Mouse (Mus musculus) stomach, embryonic 14.5 days (tissue): ENCODE measurements around the gene Sf3b3. TPM values are rescaled to one million over a fixed set of nuclear protein-coding genes. Genes with fewer than 3 reads are reported as not detected.
"Not testable (repeated sequence)": the region's sequence is repeated elsewhere in the genome, so short reads cannot be mapped to it uniquely, and the experiment has no call there.

Source experiments
- ATAC-seq: fragments of 200-750 bp; cut with Nextera tagmentation; 2 replicates; pipeline ENCODE4 v1.8.0; 2017; ENCODE audit warnings: low read depth, moderate TSS enrichment; ENCODE audit not compliant: insufficient number of reproducible peaks, insufficient read depth, low FRiP score
- H3K27ac ChIP-seq: fragments of 300-500 bp; sonication (generic); 2 replicates; pipeline ENCODE4 v1.5.1; 2014; ENCODE audit warnings: mild to moderate bottlenecking, low read length, moderate library complexity, mixed read lengths
- H3K27me3 ChIP-seq: fragments of 300-500 bp; sonication (generic); 2 replicates; pipeline ENCODE4 v1.6.1; 2014; ENCODE audit warnings: low read length, control low read depth, mixed read lengths; ENCODE audit not compliant: control insufficient read depth, insufficient read depth
- H3K36me3 ChIP-seq: fragments of 300-500 bp; sonication (generic); 2 replicates; pipeline ENCODE4 v1.6.1; 2014; ENCODE audit warnings: mild to moderate bottlenecking, control low read depth, low read length, moderate library complexity, mixed read lengths; ENCODE audit not compliant: control insufficient read depth, insufficient read depth
- H3K4me1 ChIP-seq: fragments of 300-500 bp; sonication (generic); 2 replicates; pipeline ENCODE4 v1.6.1; 2014; ENCODE audit warnings: low read length, control low read depth, mixed read lengths; ENCODE audit not compliant: control insufficient read depth, insufficient read depth
- H3K4me2 ChIP-seq: fragments of 300-500 bp; sonication (generic); replicated peaks from 2 replicates; pipeline ENCODE4 v1.6.1; 2014; ENCODE audit warnings: low read depth, low read length, control low read depth
- H3K4me3 ChIP-seq: fragments of 300-500 bp; sonication (generic); 2 replicates; pipeline ENCODE4 v1.5.1; 2014; ENCODE audit warnings: low read depth, low read length, control low read depth
- H3K9ac ChIP-seq: fragments of 300-500 bp; sonication (generic); replicated peaks from 2 replicates; pipeline ENCODE4 v1.6.1; 2014; ENCODE audit warnings: low read depth, mild to moderate bottlenecking, control low read depth, low read length, moderate library complexity, mixed read lengths
- H3K9me3 ChIP-seq: fragments of 300-500 bp; sonication (generic); 2 replicates; pipeline ENCODE4 v1.6.1; 2016; ENCODE audit warnings: low read depth, low read length, control low read depth; ENCODE audit not compliant: control insufficient read depth
- WGBS: fragments of 180-500 bp; shearing (Covaris S2); extraction: QIAGEN DNeasy Blood & Tissue Kit; methylation state at CpG from one replicate; pipeline ENCODE4 v1.1.7; 2014; 5-methylcytosine and 5-hydroxymethylcytosine counted together
- polyA plus RNA-seq: library from polyadenylated mRNA; unstranded; fragments of >200 nt; fragmentation: Nextera tagmentation; extraction: Ambion mirVana; gene quantifications from 2 replicates; pipeline ENCODE4 v1.2.1, GENCODE M21; 2014

The Sf3b3 gene
- polyA plus RNA-seq, 1 experiment from 2014 or later = 148 TPM

- Histone ChIP-seq H3K27ac (no peak overlapping the region), H3K4me2 (no peak overlapping the region), H3K9ac (no peak overlapping the region), H3K36me3 (peaks cover 11% of the 10 kb centered on the region; the same call in 1 of the 2 replicates), H3K27me3 (no peaks in the 10 kb centered on the region), H3K9me3 (no peaks in the 10 kb centered on the region), H3K4me3 (no peak overlapping the region), H3K4me1 (no peaks in the 10 kb centered on the region)
- ATAC-seq = no peak
- 91% methylated on average over 8 of the region's 8 CpGs for WGBS
Observed at GRCm38 (mm10) chr8:110888441-110888840, 41.9 kb upstream of the Sf3b3 start.

DNA sequence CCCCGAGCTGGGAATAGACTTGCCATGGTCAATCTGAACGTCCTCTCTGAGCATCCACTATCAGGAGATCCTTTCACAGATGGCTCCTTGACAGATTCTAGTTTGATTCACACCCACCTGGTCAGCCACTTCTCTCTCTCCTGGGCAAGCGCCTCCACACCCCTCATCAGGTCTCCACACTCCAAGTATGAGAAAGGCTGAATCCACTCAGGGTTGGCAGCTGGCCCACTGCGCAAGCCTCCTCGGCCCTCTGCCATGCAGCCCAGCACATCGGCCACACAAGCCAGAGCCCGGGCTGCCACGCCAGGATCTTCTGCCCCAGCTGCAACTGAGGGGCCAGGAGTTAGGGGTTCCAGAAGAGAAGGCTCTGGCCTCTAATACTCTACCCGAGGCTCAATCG lies 41.0 kb upstream of the Sf3b3 start:
- no peak for ATAC-seq
- no peak overlapping the region for H3K4me2 ChIP-seq
- WGBS = 97% methylated on average over 10 of the region's 10 CpGs
- H3K4me3 ChIP-seq = no peak overlapping the region
- H3K9me3 ChIP-seq = no peaks in the 10 kb centered on the region
- H3K9ac ChIP-seq = no peak overlapping the region
- H3K27me3 ChIP-seq = no peaks in the 10 kb centered on the region
- no peak overlapping the region for H3K27ac ChIP-seq
- no peaks in the 10 kb centered on the region for H3K4me1 ChIP-seq
- peaks cover 13% of the 10 kb centered on the region; the same call in 1 of the 2 replicates for H3K36me3 ChIP-seq

GRCm38 (mm10) chr8:110886634-110887033 lies 40.0 kb upstream of the Sf3b3 start:
- no peaks in the 10 kb centered on the region for H3K27me3 ChIP-seq
- H3K4me2 ChIP-seq = no peak overlapping the region
- H3K4me3 ChIP-seq = no peak overlapping the region
- no peak for ATAC-seq
- H3K36me3 ChIP-seq = peaks cover 22% of the 10 kb centered on the region
- 86% methylated on average over 3 of the region's 3 CpGs for WGBS
- H3K4me1 ChIP-seq = no peaks in the 10 kb centered on the region
- H3K9me3 ChIP-seq = no peaks in the 10 kb centered on the region
- no peak overlapping the region for H3K9ac ChIP-seq
- H3K27ac ChIP-seq = no peak overlapping the region

DNA sequence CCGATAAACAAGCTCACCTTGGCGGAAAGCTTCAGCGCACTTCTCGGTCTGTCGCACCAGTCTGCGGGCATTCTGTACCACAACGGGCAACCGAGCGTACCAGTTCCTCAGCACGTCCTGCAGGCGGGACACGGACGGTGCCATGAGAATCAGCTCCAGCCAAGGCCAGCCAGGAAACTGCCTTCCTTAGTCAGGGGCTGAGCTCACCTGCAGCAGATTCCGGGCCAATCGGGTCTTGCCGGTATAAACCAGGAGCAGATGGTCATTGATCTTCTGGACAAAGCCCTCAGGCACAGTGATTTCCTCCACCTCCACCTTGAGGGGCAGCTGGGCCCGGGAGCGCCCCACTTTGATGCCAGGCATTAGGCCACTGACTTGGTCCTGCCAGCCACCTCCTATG lies 37.2 kb upstream of the Sf3b3 start:
- Histone ChIP-seq H3K9me3 (no peaks in the 10 kb centered on the region), H3K27me3 (no peaks in the 10 kb centered on the region), H3K9ac (no peak overlapping the region), H3K4me1 (no peaks in the 10 kb centered on the region), H3K4me3 (no peak overlapping the region), H3K4me2 (no peak overlapping the region), H3K27ac (no peak overlapping the region), H3K36me3 (peaks cover 45% of the 10 kb centered on the region)
- no peak for ATAC-seq
- WGBS = 94% methylated on average over 18 of the region's 18 CpGs

GRCm38 (mm10) chr8:110881741-110882310 lies 35.2 kb upstream of the Sf3b3 start:
- H3K4me1 ChIP-seq = no peaks in the 10 kb centered on the region
- no peak overlapping the region for H3K9ac ChIP-seq
- no peaks in the 10 kb centered on the region for H3K9me3 ChIP-seq
- no peak overlapping the region for H3K4me2 ChIP-seq
- WGBS = 95% methylated on average over 10 of the region's 10 CpGs
- ATAC-seq = no peak
- H3K36me3 ChIP-seq = peaks cover 46% of the 10 kb centered on the region
- no peaks in the 10 kb centered on the region for H3K27me3 ChIP-seq
- H3K4me3 ChIP-seq = no peak overlapping the region
- no peak overlapping the region for H3K27ac ChIP-seq

DNA sequence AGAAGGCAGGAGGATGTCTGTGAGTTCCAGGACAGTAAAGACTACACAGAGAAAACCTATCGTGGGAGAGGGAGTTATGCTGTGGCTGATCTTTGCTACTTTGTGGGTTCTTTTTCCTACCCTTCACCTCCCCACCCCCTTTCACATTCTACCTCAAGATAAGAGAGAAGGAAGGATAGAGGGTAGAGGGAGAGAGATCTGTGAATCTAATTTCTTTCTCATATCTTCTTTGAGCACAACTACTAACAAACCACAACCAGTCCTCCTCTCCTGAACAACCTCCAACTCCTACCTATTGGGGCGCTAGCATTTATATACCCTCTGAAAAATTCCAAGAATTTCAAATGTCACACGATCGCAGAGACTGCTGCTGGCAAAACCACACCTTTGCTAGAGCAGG lies 31.3 kb upstream of the Sf3b3 start:
- Histone ChIP-seq H3K9ac (no peak overlapping the region), H3K27ac (no peak overlapping the region), H3K36me3 (peaks cover 61% of the 10 kb centered on the region), H3K27me3 (no peaks in the 10 kb centered on the region), H3K9me3 (no peaks in the 10 kb centered on the region), H3K4me3 (no peak overlapping the region), H3K4me2 (no peak overlapping the region), H3K4me1 (no peaks in the 10 kb centered on the region)
- WGBS = 90% methylated on average over 4 of the region's 4 CpGs
- ATAC-seq = no peak

- WGBS = 97% methylated on average over 2 of the region's 2 CpGs
- no peak for ATAC-seq
- peaks cover 68% of the 10 kb centered on the region for H3K36me3 ChIP-seq
Observed at GRCm38 (mm10) chr8:110870501-110870900, 23.9 kb upstream of the Sf3b3 start.

GRCm38 (mm10) chr8:110861347-110862025 lies 14.9 kb upstream of the Sf3b3 start:
- WGBS = 93% methylated on average over 7 of the region's 7 CpGs
- peaks cover 80% of the 10 kb centered on the region for H3K36me3 ChIP-seq
- ATAC-seq = not testable (repeated sequence)

More at GRCm38 (mm10) chr8:110870501-110870900, 23.9 kb upstream of the Sf3b3 start:
- no peaks in the 10 kb centered on the region for H3K27me3 ChIP-seq
- no peaks in the 10 kb centered on the region for H3K9me3 ChIP-seq
- H3K4me2 ChIP-seq = no peak overlapping the region
- no peak overlapping the region for H3K4me3 ChIP-seq
- no peaks in the 10 kb centered on the region for H3K4me1 ChIP-seq
- H3K9ac ChIP-seq = no peak overlapping the region
- H3K27ac ChIP-seq = no peak overlapping the region

More at GRCm38 (mm10) chr8:110861347-110862025, 14.9 kb upstream of the Sf3b3 start:
- not testable (repeated sequence) for H3K9ac ChIP-seq, H3K27ac ChIP-seq, H3K4me1 ChIP-seq, H3K4me2 ChIP-seq, H3K27me3 ChIP-seq, H3K4me3 ChIP-seq, H3K9me3 ChIP-seq
